Mouse (Mus musculus) heart, adult 2 months (tissue): ENCODE measurements around the gene Gm13694.

Experiments used
- EP300 ChIP-seq: fragments of 200-500 bp; IDR thresholded peaks from 2 replicates; pipeline ENCODE4 v1.6.1; 2011; ENCODE audit warnings: low read depth, low read length, control low read depth; ENCODE audit not compliant: insufficient read depth
- POLR2A ChIP-seq: fragments of 200-500 bp; IDR thresholded peaks from 2 replicates; pipeline ENCODE4 v1.6.1; 2011; ENCODE audit warnings: mild to moderate bottlenecking, low read depth, low read length, control low read depth; ENCODE audit not compliant: insufficient read depth

- no peak for TF ChIP-seq EP300
- no peak for TF ChIP-seq POLR2A
Measured at GRCm38 (mm10) chr2:83941378-83941777, 37.4 kb upstream of the Gm13694 start.
